Mouse (Mus musculus) brain, adult 2 months (tissue): ENCODE data around the gene Arap2.
"Not testable (repeated sequence)": the region's sequence is repeated elsewhere in the genome, so short reads cannot be mapped to it uniquely, and the experiment has no call there.

Source experiments
- DNase-seq: peaks from one replicate; pipeline ENCODE4 v3.0.0; 2011; ENCODE audit warnings: low read depth, low spot score

Arap2 gene

GRCm38 (mm10) chr5:62743220-62743922, 22.6 kb downstream of the Arap2 start:
- DNase-seq = no peak

- DNase-seq = no peak
Measured at GRCm38 (mm10) chr5:62739451-62740415, 26.2 kb downstream of the Arap2 start.

- not testable (repeated sequence) for DNase-seq
Measured at GRCm38 (mm10) chr5:62730573-62730972, 35.4 kb downstream of the Arap2 start.

- no peak for DNase-seq
Measured at GRCm38 (mm10) chr5:62725551-62725950, 40.4 kb downstream of the Arap2 start.

GRCm38 (mm10) chr5:62723261-62724105, 42.5 kb downstream of the Arap2 start:
- no peak for DNase-seq

- DNase-seq = no peak
Measured at GRCm38 (mm10) chr5:62716468-62716867, 49.5 kb downstream of the Arap2 start.

GRCm38 (mm10) chr5:62715977-62716376, 50.0 kb downstream of the Arap2 start:
- peak; percentile 24 for DNase-seq

- no peak for DNase-seq
Measured at GRCm38 (mm10) chr5:62715436-62715835, 50.5 kb downstream of the Arap2 start.

- no peak for DNase-seq
Measured at GRCm38 (mm10) chr5:62710955-62711354, 55.0 kb downstream of the Arap2 start.

- DNase-seq = peak; percentile 88
Measured at GRCm38 (mm10) chr5:62706900-62707299, 59.1 kb downstream of the Arap2 start.

GRCm38 (mm10) chr5:62689965-62690364, 76.0 kb downstream of the Arap2 start:
- peak; percentile 60 for DNase-seq

GRCm38 (mm10) chr5:62683751-62684150, 82.2 kb downstream of the Arap2 start:
- DNase-seq = peak; percentile 59

- DNase-seq = peak; percentile 5
Measured at GRCm38 (mm10) chr5:62683207-62683606, 82.8 kb downstream of the Arap2 start.

- DNase-seq = peak; percentile 12
Measured at GRCm38 (mm10) chr5:62677390-62677789, 88.6 kb downstream of the Arap2 start.

- peak; percentile 39 for DNase-seq
Measured at GRCm38 (mm10) chr5:62672736-62673436, 93.1 kb downstream of the Arap2 start.

- peak; percentile 51 for DNase-seq
Measured at GRCm38 (mm10) chr5:62665329-62665728, 100.6 kb downstream of the Arap2 start.

GRCm38 (mm10) chr5:62664847-62665246, 101.1 kb downstream of the Arap2 start:
- DNase-seq = no peak

- peak; percentile 74 for DNase-seq
Measured at GRCm38 (mm10) chr5:62663206-62663605, 102.8 kb downstream of the Arap2 start.

- DNase-seq = peak; percentile 20
Measured at GRCm38 (mm10) chr5:62653924-62654323, 112.0 kb downstream of the Arap2 start.

GRCm38 (mm10) chr5:62642330-62642729, 123.6 kb downstream of the Arap2 start:
- peak; percentile 11 for DNase-seq

GRCm38 (mm10) chr5:62640501-62640900, 125.5 kb downstream of the Arap2 start:
- DNase-seq = no peak
